Mouse (Mus musculus) layer of hippocampus, adult 11-12 months (tissue): Measurements from ENCODE around the gene Gm10964.

Source experiments
- DNase-seq: peaks from one replicate; pipeline ENCODE4 v3.0.0; 2022; ENCODE audit warnings: low spot score

Gene Gm10964

GRCm38 (mm10) chr3:103739329-103739728 lies at the start of gene Gm10964:
Gene Gm10964 (plus strand): TSS chr3:103739366.
- DNase-seq: no peak

- peak; percentile 22 for DNase-seq
These were observed 48.7 kb upstream of the Gm10964 start for GRCm38 (mm10) chr3:103690506-103690905.

- no peak for DNase-seq
These were observed 43.6 kb upstream of the Gm10964 start for GRCm38 (mm10) chr3:103695556-103695955.

- DNase-seq: no peak
These were observed 42.7 kb upstream of the Gm10964 start for GRCm38 (mm10) chr3:103696388-103696925.

GRCm38 (mm10) chr3:103704661-103705060 lies 34.5 kb upstream of the Gm10964 start:
- no peak for DNase-seq

GRCm38 (mm10) chr3:103705426-103705825 lies 33.7 kb upstream of the Gm10964 start:
- DNase-seq: no peak

GRCm38 (mm10) chr3:103709470-103710040 lies 29.6 kb upstream of the Gm10964 start:
- DNase-seq: no peak

- DNase-seq: no peak
These were observed 27.0 kb upstream of the Gm10964 start for GRCm38 (mm10) chr3:103712196-103712595.

- DNase-seq: no peak
These were observed 24.8 kb upstream of the Gm10964 start for GRCm38 (mm10) chr3:103714236-103714875.

GRCm38 (mm10) chr3:103714942-103715341 lies 24.2 kb upstream of the Gm10964 start:
- no peak for DNase-seq

GRCm38 (mm10) chr3:103715762-103716693 lies 23.1 kb upstream of the Gm10964 start:
- peak; percentile 51 for DNase-seq

- no peak for DNase-seq
These were observed 22.1 kb upstream of the Gm10964 start for GRCm38 (mm10) chr3:103716774-103717760.

GRCm38 (mm10) chr3:103718728-103719127 lies 20.4 kb upstream of the Gm10964 start:
- no peak for DNase-seq

GRCm38 (mm10) chr3:103724137-103724536 lies 15.0 kb upstream of the Gm10964 start:
- no peak for DNase-seq

GRCm38 (mm10) chr3:103726642-103727041 lies 12.5 kb upstream of the Gm10964 start:
- DNase-seq: no peak

GRCm38 (mm10) chr3:103727813-103728326 lies 11.3 kb upstream of the Gm10964 start:
- no peak for DNase-seq

GRCm38 (mm10) chr3:103729850-103730249 lies 9.3 kb upstream of the Gm10964 start:
- DNase-seq: no peak

GRCm38 (mm10) chr3:103732116-103732515 lies 7.0 kb upstream of the Gm10964 start:
- DNase-seq: no peak

GRCm38 (mm10) chr3:103733176-103733575 lies 6.0 kb upstream of the Gm10964 start:
- DNase-seq: no peak

GRCm38 (mm10) chr3:103733799-103734695 lies 5.1 kb upstream of the Gm10964 start:
- peak; percentile 62 for DNase-seq
